ENCODE assay signal across 9 mouse cellular contexts in genomic region chr3:38275321-38275720, GRCm38 (mm10).
DNase-seq lines count a peak whose midpoint lies in the region; ATAC-seq and TF ChIP-seq lines count a peak whose summit lies in the region.
"Had no signal": no experiment of that assay in that cellular context is flagged by ENCODE, and none has a peak within 500 bp of the region (broad histone marks: within the 10 kb centered on the region; RNA-seq: fewer than 3 reads in every experiment).

No protein-coding gene starts in this region.

- 50% methylated on average over 2 of the region's 2 CpGs for WGBS in heart, postnatal 0 days

- H3K9ac ChIP-seq in heart, postnatal 0 days (replicated peaks; ENCODE audit: low read depth, low read length) = no peak overlapping the region

- no peak for TF ChIP-seq CTCF in heart, postnatal 0 days (IDR thresholded peaks at IDR 0.05; ENCODE audit: low read depth)

- no peak overlapping the region for H3K4me3 ChIP-seq in brown adipose tissue, adult 24 weeks (ENCODE audit: insufficient read depth, low read depth, low read length)
- H3K4me3 ChIP-seq in heart, postnatal 0 days (ENCODE audit: low read depth, low read length) = no peak overlapping the region

- DNase-seq in adrenal gland, adult 8-10 months = peak; percentile 12
- no peak for DNase-seq in adrenal gland, adult 18-20 months (ENCODE audit: low spot score in 2 of 2)
- peak; percentile 82 for DNase-seq in heart, postnatal 0 days (ENCODE audit: low spot score)
- DNase-seq in kidney, postnatal 4 days = peak; percentile 58 to 71
- no peak for DNase-seq in left cerebral cortex, postnatal 14 days (ENCODE audit: low spot score in 2 of 2)
- no peak for DNase-seq in frontal cortex, adult 2 months (ENCODE audit: extremely low spot score in 1 of 2, low spot score in 1 of 2)
- no peak for DNase-seq in cerebellum, postnatal 14 days

- H3K27me3 ChIP-seq in heart, postnatal 0 days (ENCODE audit: control insufficient read depth, insufficient read depth, low read length) = no peaks in the 10 kb centered on the region

- H3K9me3 ChIP-seq in heart, postnatal 0 days (replicated peaks; ENCODE audit: control insufficient read depth, low read length) = no peaks in the 10 kb centered on the region

- intact Hi-C loops in left cerebral cortex, postnatal 14 days (cut with DNase I) = no loop called here

- peak; percentile 85 for ATAC-seq in heart, postnatal 0 days (ENCODE audit: insufficient read depth, low read depth)
- ATAC-seq: hindbrain, embryonic 16.5 days had no signal

- no peak overlapping the region for H3K4me2 ChIP-seq in heart, postnatal 0 days (ENCODE audit: low read depth, low read length)

- H3K36me3 ChIP-seq in heart, postnatal 0 days (replicated peaks; ENCODE audit: control insufficient read depth, insufficient read depth, low read length) = no peaks in the 10 kb centered on the region

- H3K4me1 ChIP-seq in brown adipose tissue, adult 24 weeks (ENCODE audit: control insufficient read depth, insufficient read depth, insufficient read length, low read length) = peaks cover 6% of the 10 kb centered on the region; the same call in 1 of the 2 replicates
- H3K4me1 ChIP-seq in heart, postnatal 0 days (ENCODE audit: control insufficient read depth, insufficient read depth) = peaks cover 6% of the 10 kb centered on the region; the same call in 1 of the 2 replicates

- peak overlapping the region; percentile 78 for H3K27ac ChIP-seq in brown adipose tissue, adult 24 weeks (replicated peaks; ENCODE audit: low read depth, low read length)
- H3K27ac ChIP-seq in heart, postnatal 0 days (ENCODE audit: low read depth) = peak overlapping the region; percentile 70

- TF ChIP-seq EP300 in heart, postnatal 0 days (IDR thresholded peaks at IDR 0.05; ENCODE audit: low read depth) = peak; percentile 92

Comparison
In these comparisons a context has a peak if more than half of its experiments do, and no peak if none do; other contexts are left out.
1. DNase-seq: peak in adrenal gland, adult 8-10 months (single experiment), heart, postnatal 0 days (single experiment) and kidney, postnatal 4 days (2 of 2); none in adrenal gland, adult 18-20 months (0 of 2), left cerebral cortex, postnatal 14 days (0 of 2), frontal cortex, adult 2 months (0 of 2) and cerebellum, postnatal 14 days (0 of 2).